Mouse (Mus musculus) layer of hippocampus, postnatal 14 days (tissue): ENCODE results near the gene Scamp4. TPM values are rescaled to one million over a fixed set of nuclear protein-coding genes. Genes with fewer than 3 reads are reported as not detected.

Experiments used
- microRNA-seq, 2 experiments: library from miRNA; unstranded; fragments of <30 nt; microRNA quantifications; one replicate each; pipeline ENCODE4 v1.2.0; 2021
- total RNA-seq, 2 experiments: library from RNA; stranded (reverse); gene quantifications; 2 replicates each; pipeline ENCODE4 v1.2.3; 2021

Scamp4 gene
- total RNA-seq, 2 experiments from 2014 or later, result 38.5 to 40.7 TPM

Small RNAs within 50 kb of the gene (microRNA-seq; reads per million reads assigned to microRNA genes)
- 2.0 to 2.7 reads per million in 2 experiments for gene Mir6912

Other genes starting within 250 kb of the Scamp4 start
- 1 to 10 TPM; 3.2 to 3.4 TPM for gene Plk5, start 246.4 kb upstream of the Scamp4 start, total RNA-seq
- 10 to 100 TPM; 20.3 to 24.2 TPM for gene Mex3d, start 215.2 kb upstream of the Scamp4 start, total RNA-seq
- gene Mbd3, start 203.3 kb upstream of the Scamp4 start, total RNA-seq, result 100 to 1,000 TPM; 121 to 131 TPM
- gene Uqcr11, start 196.0 kb upstream of the Scamp4 start, total RNA-seq, result 100 to 1,000 TPM; 620 to 655 TPM
- gene Tcf3, start 169.2 kb upstream of the Scamp4 start, total RNA-seq, result 10 to 100 TPM; 33.3 to 35.0 TPM
- not detected for gene Onecut3, start 108.0 kb upstream of the Scamp4 start, total RNA-seq
- gene Atp8b3, start 63.7 kb upstream of the Scamp4 start, total RNA-seq, result under 1 TPM; 0.21 TPM
- gene Rexo1, start 41.3 kb upstream of the Scamp4 start, total RNA-seq, result 10 to 100 TPM; 47.0 to 50.5 TPM
- gene Klf16, start 25.6 kb upstream of the Scamp4 start, total RNA-seq, result 10 to 100 TPM; 40.1 to 44.3 TPM
- 100 to 1,000 TPM; 189 to 197 TPM for gene Abhd17a, start 12.5 kb upstream of the Scamp4 start, total RNA-seq
- 1 to 10 TPM; 2.3 to 2.8 TPM for gene Adat3, start within 50 bp of the Scamp4 start, total RNA-seq
- gene Gm49322, start 3.1 kb downstream of the Scamp4 start, total RNA-seq, result 1 to 10 TPM; 2.5 to 2.8 TPM
- gene Csnk1g2, start 20.0 kb downstream of the Scamp4 start, total RNA-seq, result 100 to 1,000 TPM; 176 to 180 TPM
- gene Btbd2, start 54.2 kb downstream of the Scamp4 start, total RNA-seq, result 10 to 100 TPM; 90.2 to 94.4 TPM
- gene Mknk2, start 75.2 kb downstream of the Scamp4 start, total RNA-seq, result 10 to 100 TPM; 50.5 to 51.5 TPM
- 10 to 100 TPM; 16.1 to 19.0 TPM for gene Mob3a, start 99.1 kb downstream of the Scamp4 start, total RNA-seq
- gene Izumo4, start 99.3 kb downstream of the Scamp4 start, total RNA-seq, result 10 to 100 TPM; 44.8 to 54.7 TPM
- 100 to 1,000 TPM; 137 to 144 TPM for gene Ap3d1, start 139.4 kb downstream of the Scamp4 start, total RNA-seq
- 10 to 100 TPM; 60.6 to 62.2 TPM for gene Dot1l, start 152.3 kb downstream of the Scamp4 start, total RNA-seq
- gene Sf3a2, start 195.3 kb downstream of the Scamp4 start, total RNA-seq, result 10 to 100 TPM; 41.0 to 45.9 TPM
- gene Plekhj1, start 195.8 kb downstream of the Scamp4 start, total RNA-seq, result 10 to 100 TPM; 57.1 to 57.8 TPM
- 1 to 10 TPM; 2.4 to 2.9 TPM for gene Amh, start 202.4 kb downstream of the Scamp4 start, total RNA-seq
- 1 to 10 TPM; 2.1 to 2.6 TPM for gene Jsrp1, start 210.6 kb downstream of the Scamp4 start, total RNA-seq
- 100 to 1,000 TPM; 429 to 450 TPM for gene Oaz1, start 223.8 kb downstream of the Scamp4 start, total RNA-seq
- 10 to 100 TPM; 32.6 to 35.5 TPM for gene Lingo3, start 241.2 kb downstream of the Scamp4 start, total RNA-seq